Mouse (Mus musculus): Measurements from ENCODE around the gene Chd5. TPM values are rescaled to one million over a fixed set of nuclear protein-coding genes. Genes with fewer than 3 reads are reported as not detected.

The Chd5 gene
- polyA plus RNA-seq, 1 experiment = 1.0 TPM

DNA sequence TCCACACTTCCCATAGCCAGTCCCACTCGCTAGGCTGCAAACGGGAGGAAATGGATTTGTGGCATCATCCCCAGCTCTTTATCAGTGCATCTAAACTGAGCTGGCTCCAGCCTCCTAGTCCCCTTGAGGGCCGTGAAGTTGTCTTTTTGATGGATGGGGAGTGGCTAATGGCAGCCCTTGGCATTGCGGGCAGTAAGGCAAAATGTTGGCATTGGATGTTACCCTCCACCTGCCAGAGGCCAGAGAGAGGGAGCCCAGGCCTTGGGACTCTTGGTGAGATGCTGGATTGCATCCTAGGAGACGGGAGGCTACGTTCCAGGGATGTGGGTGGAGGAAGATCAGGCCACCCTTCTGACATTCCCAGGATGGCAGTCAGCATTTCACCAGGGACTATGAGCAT, 32.5 kb upstream of the Chd5 start:
- Histone ChIP-seq H3K79me2 (ENCODE audit: control insufficient read depth, insufficient read depth) (no peaks in the 10 kb centered on the region), H3K36me3 (ENCODE audit: control insufficient read depth, insufficient read depth) (no peaks in the 10 kb centered on the region), H3K27me3 (ENCODE audit: control insufficient read depth, insufficient read depth, insufficient read length) (no peaks in the 10 kb centered on the region), H3K4me3 (no peak overlapping the region), H3K4me2 (ENCODE audit: low read depth) (no peak overlapping the region), H3ac (ENCODE audit: control insufficient read depth, insufficient read length) (no peak overlapping the region)
- TF ChIP-seq TCF3 (IDR thresholded peaks at IDR 0.05; ENCODE audit: insufficient read length, low read depth) = no peak
- no peak for TF ChIP-seq MAX (IDR thresholded peaks at IDR 0.05; ENCODE audit: low read depth)
- TF ChIP-seq USF1 (IDR thresholded peaks at IDR 0.05; ENCODE audit: low read depth) = no peak
- TF ChIP-seq CEBPB (IDR thresholded peaks at IDR 0.05; ENCODE audit: insufficient read depth, poor library complexity, severe bottlenecking) = no peak

DNA sequence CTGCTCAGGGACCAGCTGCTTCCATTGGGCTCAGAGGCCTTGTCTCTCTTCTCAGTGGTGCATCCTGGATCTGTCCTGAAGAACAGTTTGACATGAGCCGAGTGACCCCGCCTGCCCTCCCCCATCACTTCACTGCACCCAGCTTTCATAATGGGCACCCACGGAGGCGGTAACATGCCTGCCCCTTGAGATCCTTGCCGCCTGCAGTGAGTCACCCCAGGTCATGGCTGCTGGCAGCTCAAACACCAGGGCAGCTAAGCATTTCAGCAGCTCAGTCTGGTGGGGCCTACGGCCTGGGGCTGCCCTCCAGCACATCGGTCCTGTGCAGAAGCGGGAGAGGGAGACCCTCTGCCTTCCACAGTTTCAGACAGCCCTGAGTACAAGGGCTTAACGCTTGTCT, 30.9 kb upstream of the Chd5 start:
- TF ChIP-seq REST (IDR thresholded peaks at IDR 0.05; ENCODE audit: insufficient read depth, insufficient read length) (no peak), MYOG (IDR thresholded peaks at IDR 0.05; ENCODE audit: control insufficient read depth in 1 of 3, insufficient read depth in 1 of 3, insufficient read length in 2 of 3, low read depth in 2 of 3) (no peak), USF1 (IDR thresholded peaks at IDR 0.05; ENCODE audit: low read depth) (no peak), TCF3 (IDR thresholded peaks at IDR 0.05; ENCODE audit: insufficient read length, low read depth) (no peak), POLR2A (IDR thresholded peaks at IDR 0.05; ENCODE audit: insufficient read length, low read depth) (no peak), E2F4 (IDR thresholded peaks at IDR 0.05; ENCODE audit: insufficient read depth) (no peak), SRF (IDR thresholded peaks at IDR 0.05; ENCODE audit: control insufficient read depth, insufficient read length, low read depth) (no peak), TCF12 (IDR thresholded peaks at IDR 0.05; ENCODE audit: insufficient read depth, poor library complexity, severe bottlenecking) (no peak), MYOD1 (IDR thresholded peaks at IDR 0.05; ENCODE audit: control insufficient read depth in 1 of 3, insufficient read length in 2 of 3, low read depth in 2 of 3) (no peak), POLR2AphosphoS2 (IDR thresholded peaks at IDR 0.05; ENCODE audit: insufficient read length, low read depth) (no peak), MAX (IDR thresholded peaks at IDR 0.05; ENCODE audit: low read depth) (no peak), CEBPB (IDR thresholded peaks at IDR 0.05; ENCODE audit: insufficient read depth, poor library complexity, severe bottlenecking) (no peak)
- H3K27me3 ChIP-seq (ENCODE audit: control insufficient read depth, insufficient read depth, insufficient read length) = no peaks in the 10 kb centered on the region
- H3K36me3 ChIP-seq (ENCODE audit: control insufficient read depth, insufficient read depth) = no peaks in the 10 kb centered on the region
- H3K4me3 ChIP-seq = no peak overlapping the region
- H3ac ChIP-seq (ENCODE audit: control insufficient read depth, insufficient read length) = no peak overlapping the region
- no peaks in the 10 kb centered on the region for H3K79me2 ChIP-seq (ENCODE audit: control insufficient read depth, insufficient read depth)
- no peak overlapping the region for H3K4me2 ChIP-seq (ENCODE audit: low read depth)

DNA sequence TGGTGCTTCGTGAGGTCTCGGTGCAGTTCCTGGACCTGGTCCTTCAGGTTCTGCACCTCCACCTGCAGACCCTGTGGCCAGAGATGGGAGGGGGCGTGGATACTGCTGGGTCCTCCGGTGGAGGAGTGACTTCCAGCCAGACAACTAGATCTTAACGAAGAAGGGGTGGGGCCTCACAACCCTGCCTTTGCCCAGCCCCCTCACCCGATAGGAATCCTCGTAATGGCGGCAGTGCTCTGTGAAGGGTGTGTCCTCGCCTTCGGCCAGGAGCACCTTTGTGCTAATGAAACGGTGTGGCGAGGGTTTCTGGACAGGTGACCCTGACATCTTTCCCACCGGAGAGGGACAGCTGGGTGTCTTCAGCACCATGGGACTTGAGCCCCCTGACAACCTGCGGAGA, 26.3 kb upstream of the Chd5 start:
- Histone ChIP-seq H3K4me3 (no peak overlapping the region), H3K79me2 (ENCODE audit: control insufficient read depth, insufficient read depth) (no peaks in the 10 kb centered on the region), H3ac (ENCODE audit: control insufficient read depth, insufficient read length) (no peak overlapping the region), H3K27me3 (ENCODE audit: control insufficient read depth, insufficient read depth, insufficient read length) (peaks cover 22% of the 10 kb centered on the region), H3K4me2 (ENCODE audit: low read depth) (no peak overlapping the region), H3K36me3 (ENCODE audit: control insufficient read depth, insufficient read depth) (no peaks in the 10 kb centered on the region)
- no peak for TF ChIP-seq USF1 (IDR thresholded peaks at IDR 0.05; ENCODE audit: low read depth)

DNA sequence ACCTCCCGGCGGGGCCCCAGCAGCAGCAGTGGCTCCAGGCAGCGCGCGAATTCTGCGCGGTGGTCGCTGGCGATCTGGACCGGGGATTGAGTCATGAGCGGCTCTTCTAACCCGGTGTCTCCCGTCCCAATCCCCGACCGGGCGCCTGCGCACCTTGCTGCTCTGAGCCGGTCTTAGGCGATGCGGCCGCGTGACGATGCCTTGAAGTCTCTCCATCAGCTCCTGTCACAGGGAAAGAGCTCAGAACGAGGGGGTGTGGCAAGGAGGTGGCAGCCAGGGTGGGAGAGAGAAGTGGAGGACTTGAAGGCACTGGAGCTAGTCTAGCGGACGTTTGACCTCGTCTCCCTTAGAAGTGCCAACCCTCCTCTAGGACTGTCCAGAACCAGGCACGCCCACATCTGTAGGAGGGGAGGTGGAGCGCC, 25.2 kb upstream of the Chd5 start:
- no peak overlapping the region for H3ac ChIP-seq (ENCODE audit: control insufficient read depth, insufficient read length)
- peaks cover 22% of the 10 kb centered on the region for H3K27me3 ChIP-seq (ENCODE audit: control insufficient read depth, insufficient read depth, insufficient read length)
- no peak overlapping the region for H3K4me3 ChIP-seq
- H3K4me2 ChIP-seq (ENCODE audit: low read depth) = peak overlapping the region; percentile 79
- no peak for TF ChIP-seq REST (IDR thresholded peaks at IDR 0.05; ENCODE audit: insufficient read depth, insufficient read length)
- H3K36me3 ChIP-seq (ENCODE audit: control insufficient read depth, insufficient read depth) = no peaks in the 10 kb centered on the region
- no peaks in the 10 kb centered on the region for H3K79me2 ChIP-seq (ENCODE audit: control insufficient read depth, insufficient read depth)

DNA sequence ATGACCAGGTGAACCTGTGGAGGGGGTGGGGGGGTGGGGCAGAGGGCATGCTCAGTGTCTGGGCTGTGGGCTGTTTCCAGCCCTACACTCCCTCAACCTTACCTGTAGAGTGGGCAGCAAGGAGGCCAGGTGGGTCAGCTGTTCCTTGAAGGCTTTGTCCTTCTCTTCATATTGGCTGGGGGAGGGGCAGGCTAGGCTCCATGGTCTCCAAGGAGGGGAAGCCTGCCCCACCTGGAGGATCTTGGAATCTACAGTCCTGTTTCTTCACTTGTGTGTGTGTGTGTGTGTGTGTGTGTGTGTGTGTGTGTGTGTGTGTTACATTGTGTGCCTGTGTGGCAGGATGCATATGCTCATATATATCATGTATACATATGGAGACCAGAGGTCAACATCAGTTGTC, 24.5 kb upstream of the Chd5 start:
- peaks cover 22% of the 10 kb centered on the region for H3K27me3 ChIP-seq (ENCODE audit: control insufficient read depth, insufficient read depth, insufficient read length)
- no peak overlapping the region for H3K4me2 ChIP-seq (ENCODE audit: low read depth)
- H3K79me2 ChIP-seq (ENCODE audit: control insufficient read depth, insufficient read depth) = no peaks in the 10 kb centered on the region
- no peak overlapping the region for H3ac ChIP-seq (ENCODE audit: control insufficient read depth, insufficient read length)
- no peak for TF ChIP-seq CEBPB (IDR thresholded peaks at IDR 0.05; ENCODE audit: insufficient read depth, poor library complexity, severe bottlenecking)
- no peak for TF ChIP-seq SRF (IDR thresholded peaks at IDR 0.05; ENCODE audit: control insufficient read depth, insufficient read length, low read depth)
- TF ChIP-seq TCF12 (IDR thresholded peaks at IDR 0.05; ENCODE audit: insufficient read depth, poor library complexity, severe bottlenecking) = no peak
- no peak for TF ChIP-seq MYOD1 (IDR thresholded peaks at IDR 0.05; ENCODE audit: control insufficient read depth in 1 of 3, insufficient read length in 2 of 3, low read depth in 2 of 3)
- no peak for TF ChIP-seq MAX (IDR thresholded peaks at IDR 0.05; ENCODE audit: low read depth)
- TF ChIP-seq POLR2AphosphoS2 (IDR thresholded peaks at IDR 0.05; ENCODE audit: insufficient read length, low read depth) = no peak
- no peak for TF ChIP-seq TCF3 (IDR thresholded peaks at IDR 0.05; ENCODE audit: insufficient read length, low read depth)
- no peaks in the 10 kb centered on the region for H3K36me3 ChIP-seq (ENCODE audit: control insufficient read depth, insufficient read depth)
- no peak overlapping the region for H3K4me3 ChIP-seq

DNA sequence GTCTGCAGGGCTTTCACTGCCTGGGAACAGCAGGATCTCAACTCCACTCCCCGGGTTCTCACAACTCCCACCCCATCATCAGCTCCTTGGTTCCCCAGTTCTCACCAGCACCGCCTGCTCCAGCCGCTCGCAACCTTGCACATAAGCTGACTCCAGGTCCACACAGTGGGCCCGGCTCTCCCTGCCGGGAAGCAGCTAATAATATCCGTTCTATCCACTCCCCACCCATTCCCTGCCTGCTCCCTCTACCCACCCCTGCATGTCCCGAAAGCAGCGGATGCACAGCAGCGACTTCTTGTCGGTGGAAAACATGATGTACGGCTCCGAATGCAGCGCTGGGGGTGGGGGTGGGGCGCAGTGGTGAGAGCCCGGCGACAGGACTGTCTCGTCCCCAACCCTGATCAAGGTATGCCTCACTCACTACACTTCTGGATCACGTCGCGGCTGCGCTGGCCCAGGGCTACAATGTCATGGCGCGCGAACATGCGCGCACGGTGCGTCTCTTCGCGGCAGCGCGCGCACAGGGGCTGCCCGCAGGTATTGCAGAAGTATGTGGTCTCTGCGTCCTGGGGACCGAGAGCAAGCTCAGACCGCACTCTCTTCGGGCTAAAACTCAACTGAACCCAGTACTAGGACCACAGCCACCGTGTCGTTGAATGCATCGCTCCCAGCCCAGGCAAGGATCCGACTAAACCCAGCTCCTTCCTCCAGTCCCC, 22.8 kb upstream of the Chd5 start:
- H3K79me2 ChIP-seq (ENCODE audit: control insufficient read depth, insufficient read depth) = no peaks in the 10 kb centered on the region
- no peaks in the 10 kb centered on the region for H3K36me3 ChIP-seq (ENCODE audit: control insufficient read depth, insufficient read depth)
- peaks cover 22% of the 10 kb centered on the region for H3K27me3 ChIP-seq (ENCODE audit: control insufficient read depth, insufficient read depth, insufficient read length)
- H3ac ChIP-seq (ENCODE audit: control insufficient read depth, insufficient read length) = no peak overlapping the region
- H3K4me2 ChIP-seq (ENCODE audit: low read depth) = peak overlapping the region; percentile 1
- no peak for TF ChIP-seq USF1 (IDR thresholded peaks at IDR 0.05; ENCODE audit: low read depth)
- TF ChIP-seq POLR2AphosphoS2 (IDR thresholded peaks at IDR 0.05; ENCODE audit: insufficient read length, low read depth) = no peak
- TF ChIP-seq MYOG (IDR thresholded peaks at IDR 0.05; ENCODE audit: control insufficient read depth in 1 of 3, insufficient read depth in 1 of 3, insufficient read length in 2 of 3, low read depth in 2 of 3) = no peak
- no peak for TF ChIP-seq E2F4 (IDR thresholded peaks at IDR 0.05; ENCODE audit: insufficient read depth)
- TF ChIP-seq MYOD1 (IDR thresholded peaks at IDR 0.05; ENCODE audit: control insufficient read depth in 1 of 3, insufficient read length in 2 of 3, low read depth in 2 of 3) = no peak
- no peak for TF ChIP-seq MAX (IDR thresholded peaks at IDR 0.05; ENCODE audit: low read depth)
- no peak for TF ChIP-seq CEBPB (IDR thresholded peaks at IDR 0.05; ENCODE audit: insufficient read depth, poor library complexity, severe bottlenecking)
- TF ChIP-seq POLR2A (IDR thresholded peaks at IDR 0.05; ENCODE audit: insufficient read length, low read depth) = no peak
- no peak for TF ChIP-seq TCF12 (IDR thresholded peaks at IDR 0.05; ENCODE audit: insufficient read depth, poor library complexity, severe bottlenecking)
- no peak for TF ChIP-seq REST (IDR thresholded peaks at IDR 0.05; ENCODE audit: insufficient read depth, insufficient read length)
- TF ChIP-seq SRF (IDR thresholded peaks at IDR 0.05; ENCODE audit: control insufficient read depth, insufficient read length, low read depth) = no peak
- no peak for TF ChIP-seq TCF3 (IDR thresholded peaks at IDR 0.05; ENCODE audit: insufficient read length, low read depth)
- no peak overlapping the region for H3K4me3 ChIP-seq

All from myocyte (in vitro differentiated cells).